In genomic region chr14:55561860-55562259, GRCm38 (mm10) we compare ENCODE assay signal across 12 mouse cellular contexts. TPM values are rescaled to one million over a fixed set of nuclear protein-coding genes. Genes with fewer than 3 reads are reported as not detected.
DNase-seq lines count a peak whose midpoint lies in the region; ATAC-seq and TF ChIP-seq lines count a peak whose summit lies in the region.
"Had no signal": no experiment of that assay in that cellular context is flagged by ENCODE, and none has a peak within 500 bp of the region (broad histone marks: within the 10 kb centered on the region; RNA-seq: fewer than 3 reads in every experiment).

No protein-coding gene starts in this region.

- H3K4me3 ChIP-seq in gastrocnemius, adult 2 months = peak overlapping the region; percentile 74
- no peak overlapping the region for H3K4me3 ChIP-seq in lung, embryonic 15.5 days
- H3K4me3 ChIP-seq in hindbrain, embryonic 15.5 days = no peak overlapping the region
- H3K4me3 ChIP-seq in midbrain, embryonic 14.5 days (replicated peaks; ENCODE audit: low read depth, low read length) = no peak overlapping the region

- H3K4me1 ChIP-seq in lung, embryonic 15.5 days = peaks cover 25% of the 10 kb centered on the region
- H3K4me1 ChIP-seq in hindbrain, embryonic 15.5 days (replicated peaks) = peaks cover 24% of the 10 kb centered on the region
- peaks cover 11% of the 10 kb centered on the region for H3K4me1 ChIP-seq in midbrain, embryonic 14.5 days (ENCODE audit: control insufficient read depth, insufficient read depth, low read length)

- H3K27ac ChIP-seq in gastrocnemius, adult 2 months = peak overlapping the region; percentile 96; the same call in 1 of the 2 replicates
- H3K27ac ChIP-seq in lung, embryonic 15.5 days = no peak overlapping the region
- no peak overlapping the region for H3K27ac ChIP-seq in hindbrain, embryonic 15.5 days (replicated peaks)
- no peak overlapping the region for H3K27ac ChIP-seq in midbrain, embryonic 14.5 days (replicated peaks; ENCODE audit: low read depth, low read length)

- H3K27me3 ChIP-seq in lung, embryonic 15.5 days = no peaks in the 10 kb centered on the region
- no peaks in the 10 kb centered on the region for H3K27me3 ChIP-seq in hindbrain, embryonic 15.5 days
- H3K27me3 ChIP-seq in midbrain, embryonic 14.5 days (ENCODE audit: control insufficient read depth, insufficient read depth, low read length) = no peaks in the 10 kb centered on the region

- TF ChIP-seq CTCF in gastrocnemius, adult 2 months (IDR thresholded peaks at IDR 0.05) = no peak

- no peak for DNase-seq in gastrocnemius, adult 2 months
- no peak for DNase-seq in gastrocnemius, postnatal 4 days (ENCODE audit: low spot score in 2 of 2)
- DNase-seq in lung, postnatal 36 days = no peak
- no peak for DNase-seq in midbrain, embryonic 14.5 days
- no peak for DNase-seq in ovary, postnatal 36 days (ENCODE audit: low spot score)
- no peak for DNase-seq in spleen, postnatal 4 days (ENCODE audit: low spot score in 2 of 2)
- DNase-seq: lung, postnatal 14 days; retina, postnatal 1 day; thymus, adult 2 months had no signal

- no peak overlapping the region for H3K9ac ChIP-seq in lung, embryonic 15.5 days
- H3K9ac ChIP-seq in hindbrain, embryonic 15.5 days = no peak overlapping the region
- H3K9ac ChIP-seq in midbrain, embryonic 14.5 days (replicated peaks; ENCODE audit: low read length) = no peak overlapping the region

- peaks cover 31% of the 10 kb centered on the region for H3K36me3 ChIP-seq in lung, embryonic 15.5 days
- peaks cover 31% of the 10 kb centered on the region for H3K36me3 ChIP-seq in hindbrain, embryonic 15.5 days
- peaks cover 36% of the 10 kb centered on the region for H3K36me3 ChIP-seq in midbrain, embryonic 14.5 days (ENCODE audit: control insufficient read depth, insufficient read depth, low read length)

- no peak for ATAC-seq in lung, embryonic 15.5 days (ENCODE audit: borderline replicate concordance, extremely low read depth, low FRiP score, low TSS enrichment)
- ATAC-seq in hindbrain, embryonic 15.5 days (ENCODE audit: low FRiP score, low read depth) = no peak
- no peak for ATAC-seq in midbrain, embryonic 14.5 days (ENCODE audit: low FRiP score, low TSS enrichment)
- ATAC-seq: intestine, embryonic 16.5 days had no signal

- no peaks in the 10 kb centered on the region for H3K9me3 ChIP-seq in lung, embryonic 15.5 days
- no peaks in the 10 kb centered on the region for H3K9me3 ChIP-seq in hindbrain, embryonic 15.5 days
- H3K9me3 ChIP-seq in midbrain, embryonic 14.5 days (ENCODE audit: control insufficient read depth, low read length) = no peaks in the 10 kb centered on the region

- intact Hi-C loops in gastrocnemius, adult 2 months (cut with DNase I) = loop anchor here (2.0 kb wide), 1 partner anchor 13 kb away; the partner anchor contains the start of gene Fitm1

- 76% methylated on average over 10 of the region's 10 CpGs for WGBS in lung, embryonic 15.5 days
- 91% methylated on average over 10 of the region's 10 CpGs for WGBS in hindbrain, embryonic 15.5 days
- 85% methylated on average over 10 of the region's 10 CpGs for WGBS in midbrain, embryonic 14.5 days

- H3K4me2 ChIP-seq in lung, embryonic 15.5 days = peak overlapping the region; percentile 70
- 0 out of 2 replicates have a peak overlapping the region, but pooled peaks have one; percentile 68 for H3K4me2 ChIP-seq in hindbrain, embryonic 15.5 days
- H3K4me2 ChIP-seq in midbrain, embryonic 14.5 days (ENCODE audit: low read length) = 0 out of 2 replicates have a peak overlapping the region, but pooled peaks have one; percentile 89

RNA-seq across cellular contexts. Expression of gene A730061H03Rik, which starts 1.7 kb away (rescaled TPM):
- total RNA-seq in gastrocnemius, adult 2 months (2021) = not detected
- total RNA-seq in gastrocnemius, postnatal 4 days (2021) = 1 to 10 TPM in 1 of 2 experiments, not detected in 1; 1.4 TPM
- 0.79 and 1.2 TPM in 2 replicates for polyA plus RNA-seq in lung, embryonic 15.5 days (2015; fragmentation: Nextera tagmentation; extraction: Ambion mirVana)
- 1.0 and 1.1 TPM in 2 replicates for polyA plus RNA-seq in hindbrain, embryonic 15.5 days (2015; fragmentation: Nextera tagmentation; extraction: Ambion mirVana)
- 1.7 and 2.1 TPM in 2 replicates for polyA plus RNA-seq in midbrain, embryonic 14.5 days (2014; fragmentation: Nextera tagmentation; extraction: Ambion mirVana)

RNA-seq across cellular contexts. Expression of gene Dcaf11, which starts 2.1 kb away (rescaled TPM):
- 100 to 1,000 TPM; 129 to 133 TPM for total RNA-seq in gastrocnemius, adult 2 months (2021)
- total RNA-seq in gastrocnemius, postnatal 4 days (2021) = 10 to 100 TPM; 44.5 to 54.3 TPM
- polyA plus RNA-seq in lung, embryonic 15.5 days (2015; fragmentation: Nextera tagmentation; extraction: Ambion mirVana) = 67.7 and 72.6 TPM in 2 replicates
- 111 and 114 TPM in 2 replicates for polyA plus RNA-seq in hindbrain, embryonic 15.5 days (2015; fragmentation: Nextera tagmentation; extraction: Ambion mirVana)
- 133 and 134 TPM in 2 replicates for polyA plus RNA-seq in midbrain, embryonic 14.5 days (2014; fragmentation: Nextera tagmentation; extraction: Ambion mirVana)

RNA-seq across cellular contexts. Expression of gene Fitm1, which starts 13.6 kb away (rescaled TPM):
- total RNA-seq in gastrocnemius, adult 2 months (2021) = 100 to 1,000 TPM; 282 to 334 TPM
- total RNA-seq in gastrocnemius, postnatal 4 days (2021) = 100 to 1,000 TPM; 294 to 332 TPM
- polyA plus RNA-seq in lung, embryonic 15.5 days (2015; fragmentation: Nextera tagmentation; extraction: Ambion mirVana) = 3.3 and 3.7 TPM in 2 replicates
- 0.17 and 0.41 TPM in 2 replicates for polyA plus RNA-seq in hindbrain, embryonic 15.5 days (2015; fragmentation: Nextera tagmentation; extraction: Ambion mirVana)
- not detected in 2 replicates for polyA plus RNA-seq in midbrain, embryonic 14.5 days (2014; fragmentation: Nextera tagmentation; extraction: Ambion mirVana)

RNA-seq across cellular contexts. Expression of gene Psme1, which starts 16.1 kb away (rescaled TPM):
- total RNA-seq in gastrocnemius, adult 2 months (2021) = 10 to 100 TPM; 53.3 to 75.5 TPM
- 10 to 100 TPM; 82.0 to 88.4 TPM for total RNA-seq in gastrocnemius, postnatal 4 days (2021)
- polyA plus RNA-seq in lung, embryonic 15.5 days (2015; fragmentation: Nextera tagmentation; extraction: Ambion mirVana) = 168 and 171 TPM in 2 replicates
- polyA plus RNA-seq in hindbrain, embryonic 15.5 days (2015; fragmentation: Nextera tagmentation; extraction: Ambion mirVana) = 221 and 222 TPM in 2 replicates
- polyA plus RNA-seq in midbrain, embryonic 14.5 days (2014; fragmentation: Nextera tagmentation; extraction: Ambion mirVana) = 189 and 217 TPM in 2 replicates

RNA-seq across cellular contexts. Expression of gene Pck2, which starts 21.8 kb away (rescaled TPM):
- total RNA-seq in gastrocnemius, adult 2 months (2021) = 1 to 10 TPM; 3.5 to 4.2 TPM
- total RNA-seq in gastrocnemius, postnatal 4 days (2021) = 10 to 100 TPM; 21.6 to 21.8 TPM
- polyA plus RNA-seq in lung, embryonic 15.5 days (2015; fragmentation: Nextera tagmentation; extraction: Ambion mirVana) = 66.0 and 67.2 TPM in 2 replicates
- polyA plus RNA-seq in hindbrain, embryonic 15.5 days (2015; fragmentation: Nextera tagmentation; extraction: Ambion mirVana) = 28.6 and 29.4 TPM in 2 replicates
- 15.8 and 16.2 TPM in 2 replicates for polyA plus RNA-seq in midbrain, embryonic 14.5 days (2014; fragmentation: Nextera tagmentation; extraction: Ambion mirVana)
